Mouse (Mus musculus): ENCODE measurements at regions not wholly inside any gene's neighbourhood (a gene's known extent, or its start where the extent isn't known, plus 50 kb on each side); places are given as distances from the start of the nearest gene placed in this dataset.

GRCm38 (mm10) chr4:26766235-26767228 is 419.8 kb upstream of the Manea start:
- Histone ChIP-seq H3K27ac (replicated peaks) (no peak overlapping the region), H3K4me3 (ENCODE audit: low read depth, low read length) (no peak overlapping the region), H3K4me2 (replicated peaks; ENCODE audit: low read depth) (no peak overlapping the region), H3K4me1 (replicated peaks; ENCODE audit: control insufficient read depth, insufficient read depth) (no peaks in the 10 kb centered on the region), H3K9me3 (ENCODE audit: control insufficient read depth, low read length) (no peaks in the 10 kb centered on the region), H3K9ac (ENCODE audit: low read length) (no peak overlapping the region), H3K27me3 (ENCODE audit: control insufficient read depth, insufficient read depth, low read length) (no peaks in the 10 kb centered on the region), H3K36me3 (ENCODE audit: control insufficient read depth, insufficient read depth, low read length) (no peaks in the 10 kb centered on the region)
- ATAC-seq (ENCODE audit: low FRiP score, low TSS enrichment) (no peak), DNase-seq (ENCODE audit: low spot score) (no peak)
- whole genome bisulfite sequencing, result 43% methylated on average over 16 of the region's 16 CpGs
- TF ChIP-seq CTCF (IDR thresholded peaks at IDR 0.05; ENCODE audit: low read depth) (no peak), EP300 (optimal IDR thresholded peaks at IDR 0.05) (no peak)

- Histone ChIP-seq H3K36me3 (ENCODE audit: control insufficient read depth, insufficient read depth, low read length) (no peaks in the 10 kb centered on the region), H3K9me3 (ENCODE audit: control insufficient read depth, low read length) (no peaks in the 10 kb centered on the region), H3K27ac (replicated peaks) (no peak overlapping the region), H3K27me3 (ENCODE audit: control insufficient read depth, insufficient read depth, low read length) (no peaks in the 10 kb centered on the region), H3K4me1 (replicated peaks; ENCODE audit: control insufficient read depth, insufficient read depth) (no peaks in the 10 kb centered on the region), H3K9ac (ENCODE audit: low read length) (no peak overlapping the region), H3K4me2 (replicated peaks; ENCODE audit: low read depth) (no peak overlapping the region), H3K4me3 (ENCODE audit: low read depth, low read length) (no peak overlapping the region)
- ATAC-seq (ENCODE audit: low FRiP score, low TSS enrichment), result no peak
- TF ChIP-seq CTCF (IDR thresholded peaks at IDR 0.05; ENCODE audit: low read depth) (no peak), EP300 (optimal IDR thresholded peaks at IDR 0.05) (no peak)
- no peak for DNase-seq (ENCODE audit: low spot score)
- WGBS, result 64% methylated on average over 3 of the region's 3 CpGs
Measured at GRCm38 (mm10) chr4:26740815-26741214, 394.1 kb upstream of the Manea start.

- H3K4me3 ChIP-seq (ENCODE audit: low read depth, low read length), result no peak overlapping the region
- no peaks in the 10 kb centered on the region for H3K9me3 ChIP-seq (ENCODE audit: control insufficient read depth, low read length)
- no peaks in the 10 kb centered on the region for H3K36me3 ChIP-seq (ENCODE audit: control insufficient read depth, insufficient read depth, low read length)
- no peaks in the 10 kb centered on the region for H3K27me3 ChIP-seq (ENCODE audit: control insufficient read depth, insufficient read depth, low read length)
- H3K9ac ChIP-seq (ENCODE audit: low read length), result no peak overlapping the region
- ATAC-seq (ENCODE audit: low FRiP score, low TSS enrichment) (no peak), DNase-seq (ENCODE audit: low spot score) (no peak)
- TF ChIP-seq CTCF (IDR thresholded peaks at IDR 0.05; ENCODE audit: low read depth) (no peak), EP300 (optimal IDR thresholded peaks at IDR 0.05) (no peak)
- no peaks in the 10 kb centered on the region for H3K4me1 ChIP-seq (replicated peaks; ENCODE audit: control insufficient read depth, insufficient read depth)
- H3K27ac ChIP-seq (replicated peaks), result no peak overlapping the region
- WGBS, result 82% methylated on average over 3 of the region's 3 CpGs
- H3K4me2 ChIP-seq (replicated peaks; ENCODE audit: low read depth), result no peak overlapping the region
Measured at GRCm38 (mm10) chr4:26736381-26736780, 389.7 kb upstream of the Manea start.

GRCm38 (mm10) chr4:26714437-26714836 is 367.7 kb upstream of the Manea start:
- Histone ChIP-seq H3K36me3 (ENCODE audit: control insufficient read depth, insufficient read depth, low read length) (no peaks in the 10 kb centered on the region), H3K4me2 (replicated peaks; ENCODE audit: low read depth) (no peak overlapping the region), H3K9me3 (ENCODE audit: control insufficient read depth, low read length) (no peaks in the 10 kb centered on the region), H3K27ac (replicated peaks) (no peak overlapping the region), H3K4me3 (ENCODE audit: low read depth, low read length) (no peak overlapping the region), H3K4me1 (replicated peaks; ENCODE audit: control insufficient read depth, insufficient read depth) (no peaks in the 10 kb centered on the region), H3K9ac (ENCODE audit: low read length) (no peak overlapping the region), H3K27me3 (ENCODE audit: control insufficient read depth, insufficient read depth, low read length) (no peaks in the 10 kb centered on the region)
- TF ChIP-seq EP300 (optimal IDR thresholded peaks at IDR 0.05) (no peak), CTCF (IDR thresholded peaks at IDR 0.05; ENCODE audit: low read depth) (no peak)
- DNase-seq (ENCODE audit: low spot score), result no peak
- WGBS, result 72% methylated on average over 3 of the region's 3 CpGs
- no peak for ATAC-seq (ENCODE audit: low FRiP score, low TSS enrichment)

GRCm38 (mm10) chr4:26709964-26710363 is 363.3 kb upstream of the Manea start:
- 43% methylated on average over 1 of the region's 1 CpGs for WGBS
- DNase-seq (ENCODE audit: low spot score) (no peak), ATAC-seq (ENCODE audit: low FRiP score, low TSS enrichment) (no peak)
- Histone ChIP-seq H3K36me3 (ENCODE audit: control insufficient read depth, insufficient read depth, low read length) (no peaks in the 10 kb centered on the region), H3K4me1 (replicated peaks; ENCODE audit: control insufficient read depth, insufficient read depth) (no peaks in the 10 kb centered on the region), H3K27ac (replicated peaks) (no peak overlapping the region), H3K9me3 (ENCODE audit: control insufficient read depth, low read length) (no peaks in the 10 kb centered on the region), H3K4me3 (ENCODE audit: low read depth, low read length) (no peak overlapping the region), H3K27me3 (ENCODE audit: control insufficient read depth, insufficient read depth, low read length) (no peaks in the 10 kb centered on the region), H3K9ac (ENCODE audit: low read length) (no peak overlapping the region), H3K4me2 (replicated peaks; ENCODE audit: low read depth) (no peak overlapping the region)
- no peak for TF ChIP-seq CTCF (IDR thresholded peaks at IDR 0.05; ENCODE audit: low read depth)
- TF ChIP-seq EP300 (optimal IDR thresholded peaks at IDR 0.05), result no peak

- H3K27ac ChIP-seq (replicated peaks), result no peak overlapping the region
- H3K4me2 ChIP-seq (replicated peaks; ENCODE audit: low read depth), result no peak overlapping the region
- H3K36me3 ChIP-seq (ENCODE audit: control insufficient read depth, insufficient read depth, low read length), result no peaks in the 10 kb centered on the region
- DNase-seq (ENCODE audit: low spot score) (no peak), ATAC-seq (ENCODE audit: low FRiP score, low TSS enrichment) (no peak)
- WGBS, result 38% methylated on average over 3 of the region's 3 CpGs
- no peak for TF ChIP-seq CTCF (IDR thresholded peaks at IDR 0.05; ENCODE audit: low read depth)
- TF ChIP-seq EP300 (optimal IDR thresholded peaks at IDR 0.05), result no peak
- no peak overlapping the region for H3K9ac ChIP-seq (ENCODE audit: low read length)
- H3K27me3 ChIP-seq (ENCODE audit: control insufficient read depth, insufficient read depth, low read length), result no peaks in the 10 kb centered on the region
- H3K4me3 ChIP-seq (ENCODE audit: low read depth, low read length), result no peak overlapping the region
- H3K4me1 ChIP-seq (replicated peaks; ENCODE audit: control insufficient read depth, insufficient read depth), result no peaks in the 10 kb centered on the region
- no peaks in the 10 kb centered on the region for H3K9me3 ChIP-seq (ENCODE audit: control insufficient read depth, low read length)
Measured at GRCm38 (mm10) chr4:26695964-26696363, 349.3 kb upstream of the Manea start.
